Mouse (Mus musculus) CH12.LX (cell line): ENCODE measurements around the gene Crybb2.

Source experiments
- BHLHE40 ChIP-seq: IDR thresholded peaks from 2 replicates; pipeline ENCODE4 v1.6.1; 2011; ENCODE audit warnings: mild to moderate bottlenecking, low read depth, low read length, improper control_type of control experiment
- CHD2 ChIP-seq: IDR thresholded peaks from 2 replicates; pipeline ENCODE4 v1.6.1; 2011; ENCODE audit warnings: low read length, improper control_type of control experiment
- EP300 ChIP-seq: IDR thresholded peaks from 2 replicates; pipeline ENCODE4 v1.6.1; 2011; ENCODE audit warnings: low read length, improper control_type of control experiment
- HCFC1 ChIP-seq: IDR thresholded peaks from 2 replicates; pipeline ENCODE4 v1.6.1; 2012; ENCODE audit warnings: low read depth, mild to moderate bottlenecking, inconsistent platforms, low read length, improper control_type of control experiment
- JUND ChIP-seq: conservative IDR thresholded peaks from 2 replicates; pipeline ENCODE4 v1.6.1; 2011; ENCODE audit warnings: low read depth, low read length, improper control_type of control experiment
- MAX ChIP-seq: IDR thresholded peaks from 2 replicates; pipeline ENCODE4 v1.6.1; 2011; ENCODE audit warnings: low read length, improper control_type of control experiment
- MEF2A ChIP-seq: IDR thresholded peaks from 2 replicates; pipeline ENCODE4 v1.6.1; 2014; ENCODE audit warnings: low read depth, mild to moderate bottlenecking, inconsistent platforms, low read length, improper control_type of control experiment, borderline replicate concordance
- POLR2A ChIP-seq: IDR thresholded peaks from 2 replicates; pipeline ENCODE4 v1.6.1; 2011; ENCODE audit warnings: low read depth, mild to moderate bottlenecking, improper control_type of control experiment, low read length
- SIN3A ChIP-seq: IDR thresholded peaks from 2 replicates; pipeline ENCODE4 v1.6.1; 2012; ENCODE audit warnings: low read length, improper control_type of control experiment, inconsistent platforms
- USF1 ChIP-seq: IDR thresholded peaks from 2 replicates; pipeline ENCODE4 v1.6.1; 2014; ENCODE audit warnings: low read depth, mild to moderate bottlenecking, inconsistent platforms, low read length, improper control_type of control experiment
- ZNF384 ChIP-seq: IDR thresholded peaks from 2 replicates; pipeline ENCODE4 v1.6.1; 2012; ENCODE audit warnings: low read depth, low read length, improper control_type of control experiment, inconsistent platforms

DNA sequence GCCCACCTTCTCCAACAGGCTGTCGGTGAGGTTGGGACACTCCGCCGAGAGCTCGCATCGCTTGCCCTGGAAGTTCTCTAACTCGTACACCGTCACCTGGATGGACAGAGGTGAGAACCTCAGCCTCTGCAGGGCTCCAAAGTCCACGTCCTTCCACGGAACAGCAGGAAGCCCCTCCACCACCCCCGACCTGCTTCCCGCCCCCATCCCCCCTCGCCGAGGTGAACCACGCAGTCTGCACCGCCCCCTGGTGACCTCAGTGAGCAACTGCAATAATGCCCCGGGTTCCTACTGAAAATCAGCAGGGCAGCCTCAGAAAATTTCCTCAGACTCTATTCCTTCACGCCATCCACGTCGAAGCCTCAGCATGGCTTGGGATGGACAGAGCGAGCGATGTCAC is 9.9 kb upstream of the Crybb2 start:
- TF ChIP-seq JUND (no peak), EP300 (no peak), ZNF384 (no peak), SIN3A (no peak), CHD2 (no peak), USF1 (no peak), MAX (no peak), POLR2A (no peak), MEF2A (no peak), HCFC1 (no peak), BHLHE40 (no peak)
